In the genomic region with DNA sequence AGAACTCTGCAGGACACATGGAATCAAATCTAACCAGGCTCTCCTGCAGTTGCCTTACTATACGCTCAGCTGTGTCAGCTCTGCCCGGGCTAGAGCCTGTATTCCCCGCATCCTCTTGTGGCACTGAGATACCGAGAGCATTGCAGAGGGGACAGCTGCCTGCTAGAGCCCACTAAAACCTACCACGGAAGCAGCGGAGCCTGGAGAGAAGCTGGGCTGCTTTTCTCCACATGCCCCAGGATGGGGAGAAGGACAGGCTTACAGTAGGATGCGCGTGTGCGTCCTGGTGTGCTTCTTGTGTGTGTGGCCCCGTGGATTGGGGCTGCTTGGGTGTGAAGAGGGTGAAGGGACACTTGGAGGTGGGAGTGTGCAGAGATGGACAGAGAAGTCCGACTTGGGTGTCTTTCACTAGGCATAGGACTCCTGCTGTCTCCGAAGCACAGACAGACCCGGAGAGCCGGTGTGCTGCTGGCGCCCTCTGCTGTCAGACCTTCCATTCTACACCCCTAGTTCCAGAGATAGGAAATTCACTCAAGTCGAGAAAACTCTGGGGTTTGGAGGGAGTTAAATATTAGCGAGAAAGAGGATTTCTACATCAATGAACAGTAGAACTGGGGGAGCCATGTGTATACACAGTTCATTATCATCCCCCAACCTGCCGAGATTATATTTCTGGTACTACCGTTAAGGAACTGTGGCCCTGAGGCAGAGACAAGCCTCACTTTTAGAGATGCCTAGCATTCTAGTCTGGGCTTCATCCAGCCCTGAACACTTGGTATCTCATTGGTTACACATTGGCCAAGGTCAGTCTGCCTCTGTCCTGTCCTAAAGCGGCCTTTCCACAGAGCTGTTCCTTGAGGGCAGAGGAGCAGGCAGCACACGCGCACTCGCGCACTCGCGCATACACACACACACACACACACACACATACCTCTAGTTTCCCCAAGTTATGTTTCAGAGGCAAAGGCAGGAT, we compare ENCODE assay signal across 8 mouse cellular contexts. TPM values are rescaled to one million over a fixed set of nuclear protein-coding genes. Genes with fewer than 3 reads are reported as not detected.
A peak's percentile ranks its signal among the peaks of the same experiment; 100 is the strongest.
DNase-seq lines count a peak whose midpoint lies in the region; ATAC-seq lines count a peak whose summit lies in the region.

No protein-coding gene starts in this region.

- H3K4me3 ChIP-seq in limb, embryonic 11.5 days (ENCODE audit: low read depth, low read length), result no peak overlapping the region
- 0 out of 2 replicates have a peak overlapping the region, but pooled peaks have one; percentile 13 for H3K4me3 ChIP-seq in midbrain, embryonic 14.5 days (replicated peaks; ENCODE audit: low read depth, low read length)

- no peaks in the 10 kb centered on the region for H3K9me3 ChIP-seq in limb, embryonic 11.5 days (ENCODE audit: control insufficient read depth, low read length)
- H3K9me3 ChIP-seq in midbrain, embryonic 14.5 days (ENCODE audit: control insufficient read depth, low read length), result no peaks in the 10 kb centered on the region

- no peaks in the 10 kb centered on the region for H3K36me3 ChIP-seq in limb, embryonic 11.5 days (ENCODE audit: control insufficient read depth, insufficient read depth, low read length)
- H3K36me3 ChIP-seq in midbrain, embryonic 14.5 days (ENCODE audit: control insufficient read depth, insufficient read depth, low read length), result no peaks in the 10 kb centered on the region

- peak overlapping the region; percentile 30; the same call in 1 of the 2 replicates for H3K4me2 ChIP-seq in limb, embryonic 11.5 days (ENCODE audit: low read depth, severe bottlenecking)
- peak overlapping the region; percentile 46 for H3K4me2 ChIP-seq in midbrain, embryonic 14.5 days (ENCODE audit: low read length)

- H3K9ac ChIP-seq in limb, embryonic 11.5 days (ENCODE audit: low read length), result no peak overlapping the region
- peak overlapping the region; percentile 42; the same call in 1 of the 2 replicates for H3K9ac ChIP-seq in midbrain, embryonic 14.5 days (replicated peaks; ENCODE audit: low read length)

- peak; percentile 76; the same call in 1 of the 2 replicates for ATAC-seq in limb, embryonic 11.5 days (ENCODE audit: insufficient number of reproducible peaks, low FRiP score, low TSS enrichment, low read depth)
- peak; percentile 64; the same call in 1 of the 2 replicates for ATAC-seq in midbrain, embryonic 14.5 days (ENCODE audit: low FRiP score, low TSS enrichment)
- ATAC-seq in activated CD4-positive, CD25-positive, alpha-beta regulatory T cell, adult 4 months, result no peak

- H3K4me1 ChIP-seq in limb, embryonic 11.5 days (ENCODE audit: control insufficient read depth, insufficient read depth, low read length), result no peaks in the 10 kb centered on the region
- H3K4me1 ChIP-seq in midbrain, embryonic 14.5 days (ENCODE audit: control insufficient read depth, insufficient read depth, low read length), result no peaks in the 10 kb centered on the region

- peak; percentile 54 for DNase-seq in adrenal gland, adult 8-10 months
- DNase-seq in embryo, embryonic 9.5 days (ENCODE audit: extremely low spot score), result peak; percentile 80
- DNase-seq in heart, adult 11 months, result peak; percentile 91
- peak; percentile 83 for DNase-seq in kidney, adult 18-20 months
- peak; percentile 90 for DNase-seq in limb, embryonic 11.5 days (ENCODE audit: low spot score)
- peak; percentile 90 for DNase-seq in midbrain, embryonic 14.5 days
- peak; percentile 30 for DNase-seq in spleen, adult 12 weeks (ENCODE audit: low spot score)

- H3K27ac ChIP-seq in limb, embryonic 11.5 days (replicated peaks; ENCODE audit: low read depth, low read length), result no peak overlapping the region
- no peak overlapping the region for H3K27ac ChIP-seq in midbrain, embryonic 14.5 days (replicated peaks; ENCODE audit: low read depth, low read length)

- H3K27me3 ChIP-seq in limb, embryonic 11.5 days (ENCODE audit: control insufficient read depth, insufficient read depth, low read length), result no peaks in the 10 kb centered on the region
- H3K27me3 ChIP-seq in midbrain, embryonic 14.5 days (ENCODE audit: control insufficient read depth, insufficient read depth, low read length), result peaks cover 5% of the 10 kb centered on the region; the same call in 1 of the 2 replicates

- 38% methylated on average over 26 of the region's 26 CpGs for WGBS in limb, embryonic 11.5 days
- 38% methylated on average over 26 of the region's 26 CpGs for WGBS in midbrain, embryonic 14.5 days

RNA-seq across cellular contexts. Expression of a gene that starts 0.5 kb away (rescaled TPM):
- total RNA-seq in adrenal gland, adult 8-10 months (2022), result not detected
- polyA plus RNA-seq in limb, embryonic 11.5 days (2014; fragmentation: Nextera tagmentation; extraction: Ambion mirVana), result not detected in 2 replicates
- not detected in 2 replicates for polyA plus RNA-seq in midbrain, embryonic 14.5 days (2014; fragmentation: Nextera tagmentation; extraction: Ambion mirVana)
- under 1 TPM in 1 of 2 experiments, not detected in 1; 0.52 TPM for polyA plus RNA-seq in activated CD4-positive, CD25-positive, alpha-beta regulatory T cell, adult 4 months (2017; shearing (Covaris generic))

RNA-seq across cellular contexts. Expression of a gene that starts 27.2 kb away (rescaled TPM):
- total RNA-seq in adrenal gland, adult 8-10 months (2022), result 10 to 100 TPM; 40.3 to 56.7 (median 46.7) TPM
- polyA plus RNA-seq in limb, embryonic 11.5 days (2014; fragmentation: Nextera tagmentation; extraction: Ambion mirVana), result 52.0 and 63.3 TPM in 2 replicates
- 78.3 and 84.0 TPM in 2 replicates for polyA plus RNA-seq in midbrain, embryonic 14.5 days (2014; fragmentation: Nextera tagmentation; extraction: Ambion mirVana)
- polyA plus RNA-seq in activated CD4-positive, CD25-positive, alpha-beta regulatory T cell, adult 4 months (2017; shearing (Covaris generic)), result 10 to 100 TPM; 23.7 to 26.7 TPM

Comparison
In these comparisons a context has a peak if more than half of its experiments do, and no peak if none do; other contexts are left out.
1. DNase-seq: peak in every context shown above with its lines; median percentile 91 in heart, adult 11 months; 90 in limb, embryonic 11.5 days; 90 in midbrain, embryonic 14.5 days; 83 in kidney, adult 18-20 months; 80 in embryo, embryonic 9.5 days; 54 in adrenal gland, adult 8-10 months; 30 in spleen, adult 12 weeks.